Comparison of ENCODE assay signal across 13 mouse cellular contexts in the genomic region with DNA sequence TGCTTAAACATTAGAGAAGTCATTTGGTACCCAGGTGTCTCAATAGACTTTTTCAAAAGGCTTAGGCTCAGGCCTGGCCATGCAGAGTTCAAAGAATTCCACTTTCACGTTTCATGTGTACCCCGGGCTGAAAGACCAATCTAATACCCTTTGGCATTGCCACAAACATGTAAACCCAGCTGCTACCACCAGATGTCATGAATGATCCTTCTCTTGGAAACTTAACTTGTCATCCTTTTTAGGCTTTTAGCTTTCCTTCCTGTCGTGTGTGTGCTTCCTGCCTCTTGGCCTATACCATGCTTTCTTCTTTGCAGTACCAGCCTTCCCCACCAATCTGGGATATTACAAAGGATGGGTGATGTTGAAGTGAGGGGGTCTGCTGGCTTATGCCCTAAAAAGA.
DNase-seq lines count a peak whose midpoint lies in the region; ATAC-seq and TF ChIP-seq lines count a peak whose summit lies in the region.
"Had no signal": no experiment of that assay in that cellular context is flagged by ENCODE, and none has a peak within 500 bp of the region (broad histone marks: within the 10 kb centered on the region; RNA-seq: fewer than 3 reads in every experiment).

No protein-coding gene starts in this region.

- H3K4me2 ChIP-seq in heart, postnatal 0 days (ENCODE audit: low read depth, low read length): no peak overlapping the region
- H3K4me2 ChIP-seq: forebrain, embryonic 15.5 days; limb, embryonic 15.5 days had no signal

- WGBS in heart, postnatal 0 days: 43% methylated on average over 3 of the region's 3 CpGs

- TF ChIP-seq EP300 in heart, postnatal 0 days (IDR thresholded peaks at IDR 0.05; ENCODE audit: low read depth): no peak

- peak; percentile 60 for TF ChIP-seq CTCF in heart, postnatal 0 days (IDR thresholded peaks at IDR 0.05; ENCODE audit: low read depth)
- TF ChIP-seq CTCF in left cerebral cortex, adult 2 months (IDR thresholded peaks at IDR 0.05): peak; percentile 61

- H3K4me1 ChIP-seq in heart, postnatal 0 days (ENCODE audit: control insufficient read depth, insufficient read depth): no peaks in the 10 kb centered on the region
- H3K4me1 ChIP-seq: forebrain, embryonic 15.5 days; limb, embryonic 15.5 days; midbrain, embryonic 10.5 days had no signal

- H3K27ac ChIP-seq in heart, postnatal 0 days (ENCODE audit: low read depth): no peak overlapping the region
- H3K27ac ChIP-seq in left cerebral cortex, adult 2 months: no peak overlapping the region
- H3K27ac ChIP-seq: forebrain, embryonic 15.5 days; limb, embryonic 15.5 days; midbrain, embryonic 10.5 days had no signal

- H3K9ac ChIP-seq in heart, postnatal 0 days (replicated peaks; ENCODE audit: low read depth, low read length): no peak overlapping the region
- H3K9ac ChIP-seq: forebrain, embryonic 15.5 days; limb, embryonic 15.5 days had no signal

- intact Hi-C loops in heart, postnatal 36 days (cut with DNase I): no loop called here
- intact Hi-C loops in left cerebral cortex, adult 2 months (cut with DNase I): no loop called here

- ATAC-seq in heart, postnatal 0 days (ENCODE audit: insufficient read depth, low read depth): no peak
- no peak for ATAC-seq in inflammation-experienced regulatory T-cells, adult 6 months
- ATAC-seq: forebrain, embryonic 15.5 days had no signal

- H3K4me3 ChIP-seq in heart, postnatal 0 days (ENCODE audit: low read depth, low read length): no peak overlapping the region
- no peak overlapping the region for H3K4me3 ChIP-seq in left cerebral cortex, adult 2 months
- H3K4me3 ChIP-seq: forebrain, embryonic 15.5 days; limb, embryonic 15.5 days; midbrain, embryonic 10.5 days had no signal

- no peaks in the 10 kb centered on the region for H3K9me3 ChIP-seq in heart, postnatal 0 days (replicated peaks; ENCODE audit: control insufficient read depth, low read length)
- H3K9me3 ChIP-seq: forebrain, embryonic 15.5 days; limb, embryonic 15.5 days; midbrain, embryonic 10.5 days had no signal

- no peaks in the 10 kb centered on the region for H3K36me3 ChIP-seq in heart, postnatal 0 days (replicated peaks; ENCODE audit: control insufficient read depth, insufficient read depth, low read length)
- H3K36me3 ChIP-seq: forebrain, embryonic 15.5 days; limb, embryonic 15.5 days; midbrain, embryonic 10.5 days had no signal

- peak; percentile 10 for DNase-seq in heart, postnatal 0 days (ENCODE audit: low spot score)
- DNase-seq in heart, postnatal 36 days: no peak
- DNase-seq in left cerebral cortex, adult 2 months (ENCODE audit: extremely low spot score in 1 of 2, low spot score in 2 of 2): no peak
- DNase-seq in left cerebral cortex, adult 8-10 months (ENCODE audit: low spot score in 2 of 2): no peak
- peak; percentile 30 for DNase-seq in 416B (ENCODE audit: low read depth)
- peak; percentile 18 for DNase-seq in adipocyte (ENCODE audit: low spot score)
- DNase-seq in urinary bladder, postnatal 14 days (ENCODE audit: low spot score): no peak
- DNase-seq: adrenal gland, postnatal 14 days; right cerebral cortex, postnatal 25 days had no signal

- H3K27me3 ChIP-seq in heart, postnatal 0 days (ENCODE audit: control insufficient read depth, insufficient read depth, low read length): no peaks in the 10 kb centered on the region
- H3K27me3 ChIP-seq: forebrain, embryonic 15.5 days; limb, embryonic 15.5 days had no signal

Comparison
In these comparisons a context has a peak if more than half of its experiments do, and no peak if none do; other contexts are left out.
1. DNase-seq: peak in heart, postnatal 0 days (single experiment), 416B (single experiment) and adipocyte (single experiment); none in heart, postnatal 36 days (0 of 2), left cerebral cortex, adult 2 months (0 of 2), left cerebral cortex, adult 8-10 months (0 of 2) and urinary bladder, postnatal 14 days (single experiment).